Mouse (Mus musculus): ENCODE measurements around the gene Scn11a. TPM values are rescaled to one million over a fixed set of nuclear protein-coding genes. Genes with fewer than 3 reads are reported as not detected.

Gene Scn11a
- under 1 TPM; 0.16 to 0.34 TPM for total RNA-seq (2021)

DNA sequence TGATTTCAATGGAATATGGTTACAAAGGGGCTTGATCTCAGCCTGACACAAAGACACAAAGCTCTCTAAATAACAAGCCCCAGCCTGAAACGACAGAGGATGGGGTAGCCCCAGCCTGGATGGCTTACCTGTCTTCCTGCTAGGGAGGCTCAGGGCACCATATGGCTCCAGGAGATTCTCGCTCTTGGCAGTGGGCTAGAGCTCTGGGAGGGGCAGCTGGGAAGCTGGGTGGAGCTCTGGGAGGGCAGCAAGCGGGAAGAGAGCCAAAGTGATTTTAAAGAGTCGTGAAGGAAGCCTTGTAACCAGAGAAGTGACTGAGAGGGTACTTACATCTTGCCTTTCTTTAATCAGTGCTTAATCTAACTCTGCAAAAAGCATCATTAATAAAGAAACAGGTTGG is at the start of gene Scn11a:
Scn11a (minus strand) TSS at position 160 of the 400 bp plus-strand sequence.
- no peak for DNase-seq (ENCODE audit: low spot score in 2 of 2)
- intact Hi-C loops (cut with DNase I), result no loop called here

DNA sequence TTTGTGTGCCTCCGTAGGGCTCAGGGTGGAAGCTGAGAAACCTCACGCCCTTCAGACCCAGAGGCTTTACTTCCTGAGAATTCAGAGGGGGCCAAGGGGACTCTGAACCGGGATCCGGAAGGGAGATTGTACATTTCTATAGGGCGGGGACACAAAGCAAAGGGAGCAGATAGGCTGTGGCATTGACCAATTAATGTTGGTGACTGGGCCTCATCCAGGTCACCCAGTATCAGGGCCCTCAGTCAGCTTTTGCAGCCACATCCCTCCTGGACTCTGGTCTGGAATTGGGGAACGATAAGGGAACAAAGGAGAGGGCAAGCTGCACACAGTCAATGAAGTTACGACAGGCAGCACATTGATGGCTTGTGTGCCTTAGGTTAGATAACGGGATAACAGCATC is 28.9 kb upstream of the Scn11a start:
- intact Hi-C loops (cut with DNase I), result no loop called here
- DNase-seq (ENCODE audit: low spot score in 2 of 2), result no peak

- intact Hi-C loops (cut with DNase I), result no loop called here
These were observed 28.0 kb upstream of the Scn11a start for GRCm38 (mm10) chr9:119853071-119853846.

GRCm38 (mm10) chr9:119852347-119853030 is 27.2 kb upstream of the Scn11a start:
- no peak for DNase-seq (ENCODE audit: low spot score in 2 of 2)

More at GRCm38 (mm10) chr9:119853071-119853846, 28.0 kb upstream of the Scn11a start:
- DNase-seq (ENCODE audit: low spot score in 2 of 2), result no peak

GRCm38 (mm10) chr9:119849214-119849613 is 24.0 kb upstream of the Scn11a start:
- DNase-seq (ENCODE audit: low spot score in 2 of 2), result no peak
- intact Hi-C loops (cut with DNase I), result no loop called here

More at GRCm38 (mm10) chr9:119852347-119853030, 27.2 kb upstream of the Scn11a start:
- intact Hi-C loops (cut with DNase I), result no loop called here

DNA sequence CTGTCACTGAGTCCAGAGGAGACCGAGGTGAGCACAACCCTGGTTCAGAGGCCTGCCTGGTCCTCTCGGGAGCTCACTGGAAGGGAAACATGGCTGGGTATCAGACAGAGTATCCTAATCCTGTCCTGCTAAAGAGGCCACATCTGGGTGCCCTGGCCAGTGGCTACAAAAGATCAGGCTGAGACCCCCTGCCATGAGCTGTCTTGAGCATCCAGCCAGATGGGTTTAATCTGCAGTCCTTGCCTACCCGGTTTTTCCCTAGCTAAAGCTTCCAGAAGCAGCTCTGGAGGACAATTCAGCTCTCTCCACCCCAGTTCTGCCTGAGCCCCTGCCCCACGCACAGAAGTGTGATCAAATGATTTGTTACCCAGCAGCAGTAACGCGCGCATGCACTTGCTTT is 23.4 kb upstream of the Scn11a start:
- intact Hi-C loops (cut with DNase I), result no loop called here
- no peak for DNase-seq (ENCODE audit: low spot score in 2 of 2)

DNA sequence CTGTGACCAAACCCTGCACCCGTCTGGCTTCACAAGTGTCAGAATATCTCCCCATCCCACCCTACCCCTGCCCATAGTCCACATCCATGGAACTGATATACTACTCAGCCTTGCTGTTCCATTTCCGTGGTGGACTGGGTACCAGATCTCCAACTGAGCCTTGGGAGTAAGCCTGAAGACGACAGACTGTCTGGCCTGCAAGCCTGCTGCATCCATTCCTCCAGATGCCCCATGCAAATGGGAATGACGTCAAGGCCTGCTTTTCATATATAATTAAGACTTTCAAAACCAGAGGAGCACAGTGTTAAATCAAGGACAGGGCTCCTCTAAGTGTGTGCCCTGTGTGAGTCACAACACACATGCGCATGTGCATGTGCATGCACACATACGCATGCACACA is 21.9 kb upstream of the Scn11a start:
- DNase-seq (ENCODE audit: low spot score in 2 of 2), result peak in 1 of 2 experiments; percentile 24
- intact Hi-C loops (cut with DNase I), result no loop called here

DNA sequence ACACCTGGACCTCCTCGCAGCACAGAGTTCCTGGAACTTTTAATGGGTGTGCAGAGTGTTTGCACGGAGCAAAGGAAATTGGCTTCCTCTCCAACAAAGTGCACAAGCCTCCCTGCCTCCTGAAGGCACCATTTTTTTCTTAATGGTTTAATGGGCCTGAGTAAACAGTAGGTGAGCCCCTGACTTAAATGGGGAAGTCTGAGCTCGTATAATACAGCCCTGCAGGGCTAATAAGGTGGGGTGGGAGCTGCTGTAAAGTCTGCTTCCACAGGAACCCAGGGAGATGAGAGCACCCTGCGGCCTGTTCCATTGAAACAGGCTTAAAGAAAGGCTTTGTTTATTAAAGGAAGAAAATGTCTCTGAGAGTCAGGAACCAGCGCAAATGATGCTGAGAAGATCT is 19.5 kb upstream of the Scn11a start:
- intact Hi-C loops (cut with DNase I), result no loop called here
- no peak for DNase-seq (ENCODE audit: low spot score in 2 of 2)

DNA sequence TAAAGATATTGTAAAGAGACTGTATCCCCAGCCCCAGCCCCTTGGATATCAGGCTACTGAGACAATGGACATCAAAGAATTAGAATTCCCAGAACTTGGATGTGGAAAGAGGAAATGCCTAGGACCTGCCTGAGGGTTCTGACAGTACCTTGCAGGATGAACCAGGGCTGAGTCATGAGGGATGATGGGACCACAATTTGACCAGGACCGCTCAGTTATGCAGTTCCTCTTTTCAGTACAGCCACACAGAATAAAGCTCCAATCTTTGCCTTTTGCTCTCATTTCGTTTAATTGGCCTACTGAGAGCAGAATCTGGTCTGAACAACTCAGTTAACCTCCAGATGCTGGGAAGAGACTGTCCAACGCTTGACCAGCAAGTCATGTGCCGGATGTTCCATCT is 18.3 kb upstream of the Scn11a start:
- intact Hi-C loops (cut with DNase I), result no loop called here
- DNase-seq (ENCODE audit: low spot score in 2 of 2), result no peak

DNA sequence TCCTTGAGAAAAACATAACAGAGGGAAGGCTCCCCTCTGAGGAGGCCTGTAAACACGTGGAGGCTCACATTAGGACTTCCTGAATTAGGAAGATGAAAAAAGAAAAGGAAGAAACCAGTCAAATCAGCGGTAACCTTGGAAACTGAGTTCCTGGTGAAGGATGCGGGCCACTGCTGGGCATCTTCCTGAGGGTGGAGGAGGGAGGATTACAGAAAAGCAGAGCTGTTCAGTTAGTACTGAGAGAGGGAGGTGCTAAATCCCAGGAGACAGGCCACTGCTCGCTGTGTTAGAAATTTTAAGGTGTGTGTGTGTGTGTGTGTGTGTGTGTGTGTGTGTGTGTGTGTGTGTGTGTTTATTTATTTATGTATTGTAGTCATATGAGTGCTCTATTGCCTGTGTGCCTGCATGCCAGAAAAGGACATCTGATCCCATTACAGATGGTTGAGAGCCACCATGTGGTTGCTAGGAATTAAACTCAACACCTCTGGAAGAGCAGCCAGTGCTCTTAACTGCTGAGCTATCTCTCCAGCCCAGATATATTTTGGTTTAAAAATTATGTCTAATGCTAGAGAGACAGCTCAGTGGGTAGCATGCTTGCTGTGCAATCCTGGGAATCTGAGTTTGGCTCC is 17.4 kb upstream of the Scn11a start:
- intact Hi-C loops (cut with DNase I), result no loop called here
- DNase-seq (ENCODE audit: low spot score in 2 of 2), result peak; percentile 17 to 36

- intact Hi-C loops (cut with DNase I), result no loop called here
- no peak for DNase-seq (ENCODE audit: low spot score in 2 of 2)
These were observed 16.8 kb upstream of the Scn11a start for GRCm38 (mm10) chr9:119842091-119842490.

DNA sequence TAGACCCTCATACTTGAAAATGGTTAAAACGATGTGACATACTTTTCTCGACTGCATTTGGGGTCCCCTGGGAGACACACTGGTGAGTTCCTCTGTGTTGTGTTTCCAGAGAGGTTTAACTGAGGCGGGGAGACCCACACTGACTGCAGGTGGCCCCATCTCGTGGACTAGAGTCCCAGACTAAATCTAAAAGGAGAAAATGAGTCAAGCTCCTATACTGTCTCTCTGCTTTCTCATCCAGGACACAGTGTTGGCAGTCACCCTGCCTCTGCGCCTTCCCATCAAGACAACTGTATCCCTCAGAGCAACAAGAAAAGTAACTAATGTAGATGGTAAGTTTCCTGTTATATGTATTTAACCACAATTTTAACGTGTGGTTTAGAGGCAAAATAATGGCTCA is 15.9 kb upstream of the Scn11a start:
- intact Hi-C loops (cut with DNase I), result no loop called here
- no peak for DNase-seq (ENCODE audit: low spot score in 2 of 2)

GRCm38 (mm10) chr9:119835581-119836125 is 10.4 kb upstream of the Scn11a start:
- intact Hi-C loops (cut with DNase I), result no loop called here
- DNase-seq (ENCODE audit: low spot score in 2 of 2), result no peak

DNA sequence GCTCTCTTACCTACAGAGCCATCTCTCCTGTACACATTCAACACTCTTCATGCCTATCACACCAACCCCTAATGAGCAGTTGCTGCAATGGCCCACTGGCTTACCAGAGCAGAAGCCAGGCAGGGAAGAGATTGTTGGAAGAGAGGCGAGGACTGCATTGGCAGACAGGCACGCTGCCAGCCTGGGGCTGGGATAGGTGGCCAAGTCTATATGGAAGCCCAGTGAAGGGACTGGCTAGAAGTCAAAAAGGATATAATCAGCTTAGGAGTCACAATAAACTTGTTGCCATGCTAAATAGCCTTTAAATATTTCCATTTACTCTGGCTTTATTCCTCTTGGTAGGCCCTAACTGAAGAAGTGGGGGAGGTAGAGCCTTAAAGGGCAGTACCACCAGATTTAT is 5.7 kb upstream of the Scn11a start:
- no peak for DNase-seq (ENCODE audit: low spot score in 2 of 2)
- intact Hi-C loops (cut with DNase I), result no loop called here

- no peak for DNase-seq (ENCODE audit: low spot score in 2 of 2)
- intact Hi-C loops (cut with DNase I), result no loop called here
These were observed 1.5 kb downstream of the Scn11a start for GRCm38 (mm10) chr9:119823722-119824121.

DNA sequence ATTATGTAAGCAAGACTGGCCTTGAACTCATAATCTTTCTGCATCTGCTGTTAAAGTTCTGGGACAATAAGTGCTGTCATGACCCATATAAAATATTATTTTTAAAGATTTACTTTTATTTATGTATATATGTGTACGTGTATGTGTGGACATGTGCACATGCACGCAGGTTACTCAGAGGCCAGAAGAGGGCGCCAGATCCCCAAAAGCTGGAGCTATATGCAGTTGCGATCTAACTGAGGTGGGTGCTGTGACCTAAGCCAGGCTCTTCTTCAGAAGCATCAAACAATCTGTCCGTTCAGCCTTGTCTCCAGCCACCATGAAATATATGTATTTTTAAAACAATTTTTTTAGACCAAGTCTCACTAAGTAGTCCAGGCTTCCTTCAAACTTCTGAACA is 11.6 kb downstream of the Scn11a start:
- intact Hi-C loops (cut with DNase I), result no loop called here
- no peak for DNase-seq (ENCODE audit: low spot score in 2 of 2)

GRCm38 (mm10) chr9:119806491-119806890 is 18.8 kb downstream of the Scn11a start:
- DNase-seq (ENCODE audit: low spot score in 2 of 2), result no peak
- intact Hi-C loops (cut with DNase I), result no loop called here

DNA sequence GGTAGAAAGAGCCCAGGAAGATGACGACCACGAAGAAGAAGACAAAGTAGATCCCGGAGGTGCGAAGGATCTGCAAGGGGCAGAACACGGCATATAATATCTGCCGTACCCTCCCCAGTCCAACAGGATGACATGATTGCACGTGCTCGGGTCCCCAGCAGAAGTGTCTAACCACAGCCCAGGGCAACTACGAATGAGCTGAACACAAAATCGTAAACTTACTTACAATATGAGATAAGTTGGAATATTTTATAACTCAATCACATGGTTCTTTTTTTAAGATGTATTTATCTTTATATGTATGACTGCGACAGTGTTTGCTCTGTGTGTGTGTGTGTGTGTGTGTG is 20.8 kb downstream of the Scn11a start:
- DNase-seq (ENCODE audit: low spot score in 2 of 2), result no peak
- intact Hi-C loops (cut with DNase I), result no loop called here

DNA sequence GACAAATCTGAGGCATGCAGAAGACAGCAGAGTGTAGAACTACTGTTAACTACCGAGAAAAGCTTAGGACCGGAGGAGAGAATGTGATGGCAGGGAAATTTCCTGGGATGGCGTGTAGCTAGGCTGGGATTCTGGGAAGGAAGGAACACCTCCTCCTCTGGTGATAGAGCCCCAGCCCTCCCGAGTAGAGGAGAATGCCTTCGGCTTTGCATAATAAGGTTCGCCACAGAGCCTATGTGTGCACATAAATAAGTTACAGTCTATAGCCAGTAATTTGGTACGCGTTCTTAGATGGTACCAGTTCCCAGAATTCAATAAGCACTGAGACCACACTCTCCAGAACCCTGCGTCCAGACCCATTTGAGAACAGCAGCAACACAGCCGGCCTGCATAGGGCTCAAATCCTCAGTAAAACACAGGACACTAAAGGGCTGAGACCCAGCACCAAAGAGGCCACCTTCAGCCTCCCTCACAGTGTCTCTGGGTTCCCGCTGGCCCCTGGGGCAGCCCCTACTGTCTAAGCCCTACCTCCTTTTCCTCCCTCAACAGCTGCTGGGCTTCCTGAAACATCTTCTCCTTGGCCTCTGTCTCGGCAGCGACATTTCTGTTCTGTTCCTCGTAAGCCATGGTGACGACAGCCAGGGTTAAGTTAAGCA is 21.3 kb downstream of the Scn11a start:
- intact Hi-C loops (cut with DNase I), result no loop called here
- no peak for DNase-seq (ENCODE audit: low spot score in 2 of 2)

GRCm38 (mm10) chr9:119803169-119803827 is 22.0 kb downstream of the Scn11a start:
- intact Hi-C loops (cut with DNase I), result no loop called here
- no peak for DNase-seq (ENCODE audit: low spot score in 2 of 2)
